Comparison of ENCODE assay signal across 8 mouse cellular contexts in the genomic region with DNA sequence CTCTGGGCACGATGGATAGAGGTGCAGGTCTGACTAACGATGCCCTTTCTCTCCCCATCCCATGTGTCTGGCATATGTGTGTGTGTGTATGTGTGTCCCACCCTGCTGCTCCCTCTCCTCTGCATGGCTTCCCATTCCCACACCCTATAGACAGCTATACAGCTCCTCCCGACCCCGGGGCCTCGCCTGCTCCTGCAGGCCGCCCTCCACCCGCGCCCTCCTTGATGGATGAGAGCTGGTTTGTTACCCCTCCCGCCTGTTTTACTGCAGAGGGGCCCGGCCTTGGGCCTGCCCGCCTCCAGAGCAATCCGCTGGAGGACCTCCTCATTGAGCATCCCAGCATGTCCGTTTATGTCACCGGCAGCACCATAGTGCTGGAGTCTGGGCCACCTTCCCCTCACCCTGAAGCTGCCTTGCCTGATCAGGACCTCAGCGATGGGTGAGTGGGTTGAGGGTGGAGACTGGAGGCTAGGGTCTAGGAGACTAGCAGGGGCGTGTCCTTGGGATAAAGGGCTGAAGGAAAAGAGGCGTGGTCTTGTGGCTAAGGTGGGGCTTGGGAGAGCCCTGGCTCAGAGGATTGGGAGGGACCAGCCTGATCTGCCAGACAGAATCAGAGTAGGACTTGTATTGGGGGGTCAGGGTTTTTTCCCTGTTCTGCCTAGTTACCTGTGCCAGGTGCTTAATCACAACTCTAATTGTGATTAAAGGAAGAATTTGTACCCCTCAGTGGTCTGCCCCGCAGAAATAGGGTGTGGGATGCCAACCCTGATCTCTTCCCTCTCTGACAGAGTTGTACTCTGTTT. TPM values are rescaled to one million over a fixed set of nuclear protein-coding genes. Genes with fewer than 3 reads are reported as not detected.
A peak's percentile ranks its signal among the peaks of the same experiment; 100 is the strongest.
DNase-seq lines count a peak whose midpoint lies in the region; ATAC-seq lines count a peak whose summit lies in the region.

No protein-coding gene starts in this region.

- no peaks in the 10 kb centered on the region for H3K27me3 ChIP-seq in heart, embryonic 13.5 days (replicated peaks)
- H3K27me3 ChIP-seq in limb, embryonic 11.5 days (ENCODE audit: control insufficient read depth, insufficient read depth, low read length) = 0 out of 2 replicates have a peak, but pooled peaks cover 2% of the 10 kb centered on the region

- H3K4me1 ChIP-seq in heart, embryonic 13.5 days = peaks cover 68% of the 10 kb centered on the region
- H3K4me1 ChIP-seq in limb, embryonic 11.5 days (ENCODE audit: control insufficient read depth, insufficient read depth, low read length) = no peaks in the 10 kb centered on the region

- H3K4me2 ChIP-seq in heart, embryonic 13.5 days = no peak overlapping the region
- no peak overlapping the region for H3K4me2 ChIP-seq in limb, embryonic 11.5 days (ENCODE audit: low read depth, severe bottlenecking)

- peak overlapping the region; percentile 35; the same call in 1 of the 2 replicates for H3K9ac ChIP-seq in heart, embryonic 13.5 days
- H3K9ac ChIP-seq in limb, embryonic 11.5 days (ENCODE audit: low read length) = no peak overlapping the region

- H3K27ac ChIP-seq in heart, embryonic 13.5 days (replicated peaks) = no peak overlapping the region
- H3K27ac ChIP-seq in limb, embryonic 11.5 days (replicated peaks; ENCODE audit: low read depth, low read length) = no peak overlapping the region

- no peaks in the 10 kb centered on the region for H3K9me3 ChIP-seq in heart, embryonic 13.5 days
- no peaks in the 10 kb centered on the region for H3K9me3 ChIP-seq in limb, embryonic 11.5 days (ENCODE audit: control insufficient read depth, low read length)

- ATAC-seq in heart, embryonic 13.5 days (ENCODE audit: extremely low read depth, insufficient number of reproducible peaks, low FRiP score, low TSS enrichment) = no peak
- ATAC-seq in limb, embryonic 11.5 days (ENCODE audit: insufficient number of reproducible peaks, low FRiP score, low TSS enrichment, low read depth) = no peak
- ATAC-seq in granulocyte monocyte progenitor cell, adult 5-6 weeks (replicated peaks; ENCODE audit: poor library complexity, severe bottlenecking) = no peak

- no peak overlapping the region for H3K4me3 ChIP-seq in heart, embryonic 13.5 days
- H3K4me3 ChIP-seq in limb, embryonic 11.5 days (ENCODE audit: low read depth, low read length) = no peak overlapping the region

- WGBS in heart, embryonic 13.5 days = 59% methylated on average over 18 of the region's 18 CpGs
- 46% methylated on average over 18 of the region's 18 CpGs for WGBS in limb, embryonic 11.5 days

- H3K36me3 ChIP-seq in heart, embryonic 13.5 days = peaks cover 61% of the 10 kb centered on the region
- H3K36me3 ChIP-seq in limb, embryonic 11.5 days (ENCODE audit: control insufficient read depth, insufficient read depth, low read length) = no peaks in the 10 kb centered on the region

- no peak for DNase-seq in heart, adult 8-10 months (ENCODE audit: low spot score)
- peak; percentile 14 for DNase-seq in CD4-positive helper T cell, adult 2 months (ENCODE audit: low read depth, low spot score)
- DNase-seq in embryo, embryonic 9.5 days (ENCODE audit: extremely low spot score) = peak; percentile 11
- peak; percentile 25 for DNase-seq in limb, embryonic 11.5 days (ENCODE audit: low spot score)
- DNase-seq in spleen, postnatal 36 days (ENCODE audit: low spot score in 2 of 2) = no peak
- no peak for DNase-seq in adrenal gland, postnatal 4 days (ENCODE audit: low spot score in 2 of 2)

RNA-seq across cellular contexts. Expression of gene Trp53inp2, which starts 5.1 kb away (rescaled TPM):
- polyA plus RNA-seq in heart, embryonic 13.5 days (2015; fragmentation: Nextera tagmentation; extraction: Ambion mirVana) = 97.6 and 107 TPM in 2 replicates
- 100 to 1,000 TPM; 452 to 522 (median 499) TPM for total RNA-seq in heart, adult 8-10 months (2022)
- polyA plus RNA-seq in limb, embryonic 11.5 days (2014; fragmentation: Nextera tagmentation; extraction: Ambion mirVana) = 17.5 and 19.3 TPM in 2 replicates
- total RNA-seq in granulocyte monocyte progenitor cell, adult 5-6 weeks (2014; fragmentation: Nextera tagmentation) = 0.23 and 0.95 TPM in 2 replicates
- 2.9 and 4.8 TPM in 2 replicates for total RNA-seq in granulocyte monocyte progenitor cell, adult 5-6 weeks (2017)
- total RNA-seq in adrenal gland, postnatal 4 days (2021) = 100 to 1,000 TPM; 156 to 163 TPM

RNA-seq across cellular contexts. Expression of gene Pigu, which starts 28.7 kb away (rescaled TPM):
- 53.2 and 58.8 TPM in 2 replicates for polyA plus RNA-seq in heart, embryonic 13.5 days (2015; fragmentation: Nextera tagmentation; extraction: Ambion mirVana)
- 10 to 100 TPM; 25.0 to 28.0 (median 26.5) TPM for total RNA-seq in heart, adult 8-10 months (2022)
- polyA plus RNA-seq in limb, embryonic 11.5 days (2014; fragmentation: Nextera tagmentation; extraction: Ambion mirVana) = 53.4 and 56.0 TPM in 2 replicates
- total RNA-seq in granulocyte monocyte progenitor cell, adult 5-6 weeks (2014; fragmentation: Nextera tagmentation) = 51.4 and 52.3 TPM in 2 replicates
- 44.0 TPM in 2 replicates for total RNA-seq in granulocyte monocyte progenitor cell, adult 5-6 weeks (2017)
- 10 to 100 TPM; 34.2 to 36.4 TPM for total RNA-seq in adrenal gland, postnatal 4 days (2021)

Comparison
In these comparisons a context has a peak if more than half of its experiments do, and no peak if none do; other contexts are left out.
1. DNase-seq: peak in CD4-positive helper T cell, adult 2 months (single experiment), embryo, embryonic 9.5 days (single experiment) and limb, embryonic 11.5 days (single experiment); none in heart, adult 8-10 months (single experiment), spleen, postnatal 36 days (0 of 2) and adrenal gland, postnatal 4 days (0 of 2).
2. RNA of gene Trp53inp2, which starts 5.1 kb away (total RNA-seq): 452 to 522 TPM in heart, adult 8-10 months and 156 to 163 TPM in adrenal gland, postnatal 4 days; 0.23 to 4.8 TPM in granulocyte monocyte progenitor cell, adult 5-6 weeks; every median in the first group is over 10 times any median in the second.